Mouse (Mus musculus): Measurements from ENCODE around the gene 4930579F01Rik. TPM values are rescaled to one million over a fixed set of nuclear protein-coding genes. Genes with fewer than 3 reads are reported as not detected.

The 4930579F01Rik gene
- total and polyA plus RNA-seq, 3 experiments: not detected

DNA sequence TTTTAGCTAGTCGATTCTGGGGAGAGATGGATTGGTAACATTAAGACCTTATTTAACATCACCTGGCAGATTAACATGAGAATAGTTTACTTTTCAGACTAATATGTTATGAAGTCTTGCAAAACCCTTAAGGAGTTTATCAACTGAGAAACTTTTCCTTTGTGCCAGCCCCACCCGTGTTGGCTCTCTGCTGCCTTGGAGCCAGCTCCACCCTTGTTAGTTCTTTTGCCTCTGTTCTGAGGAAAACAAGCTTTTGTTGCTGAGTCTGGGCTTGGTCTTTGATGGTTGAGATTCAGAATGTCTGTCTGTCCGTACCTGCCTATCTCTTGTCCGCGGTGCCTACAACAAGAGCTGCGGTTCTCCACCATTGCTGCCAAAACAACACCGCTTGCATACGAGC is 22.5 kb upstream of the 4930579F01Rik start:
- no peak for DNase-seq

DNA sequence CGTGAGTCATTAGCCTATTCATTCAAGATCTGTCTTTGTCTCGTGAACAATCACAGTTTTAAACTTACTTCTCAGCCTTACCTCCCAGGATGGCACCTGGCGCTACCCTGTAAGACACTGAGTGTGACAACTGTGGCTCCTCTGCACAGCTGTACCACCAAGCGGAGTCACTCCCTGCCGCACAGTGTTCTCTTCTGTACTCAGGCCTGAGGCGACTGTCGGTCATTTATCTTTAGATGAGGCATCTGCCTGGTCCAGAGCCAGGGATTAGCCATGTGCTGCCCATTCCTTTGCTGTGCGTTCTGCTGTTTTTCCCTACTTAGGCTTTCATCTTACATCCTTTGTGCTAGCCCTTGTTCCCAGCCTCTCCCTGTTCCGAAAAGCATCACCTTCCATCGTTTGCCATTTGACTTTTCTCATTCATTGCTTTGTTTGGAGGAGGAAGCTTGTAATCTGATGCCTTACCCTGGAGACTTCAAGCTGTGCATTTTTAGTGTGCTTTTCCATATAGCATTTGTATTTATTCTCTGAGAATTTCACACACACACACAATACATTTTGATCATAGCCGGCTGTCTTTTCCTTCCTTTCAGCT is 21.9 kb upstream of the 4930579F01Rik start:
- DNase-seq: peak; percentile 78

DNA sequence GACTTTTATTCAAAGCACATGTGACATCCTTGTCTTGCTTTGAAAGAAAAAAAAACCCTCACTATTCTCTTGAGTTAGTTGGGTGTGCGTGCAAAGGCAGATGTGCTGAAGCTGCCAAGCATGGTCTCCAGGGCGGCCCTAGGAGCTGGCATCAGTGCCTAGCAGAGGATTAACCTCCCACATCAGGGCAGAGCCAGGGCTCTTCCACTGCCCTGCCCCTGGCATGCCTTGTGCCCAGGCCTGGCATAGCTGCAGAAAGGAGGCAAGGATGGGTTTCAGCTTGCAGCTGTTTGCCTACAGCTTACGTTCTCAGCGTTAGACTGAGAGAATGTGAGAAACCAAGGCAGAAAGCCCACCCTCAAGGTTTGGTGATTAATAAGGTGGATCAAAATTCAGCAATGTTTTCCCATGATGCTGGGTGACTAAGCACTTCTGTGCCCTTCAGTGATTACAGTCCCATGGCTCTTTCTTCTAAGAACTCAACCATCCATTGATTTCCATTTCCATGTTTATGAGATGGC is 18.9 kb upstream of the 4930579F01Rik start:
- peak; percentile 62 for DNase-seq

DNA sequence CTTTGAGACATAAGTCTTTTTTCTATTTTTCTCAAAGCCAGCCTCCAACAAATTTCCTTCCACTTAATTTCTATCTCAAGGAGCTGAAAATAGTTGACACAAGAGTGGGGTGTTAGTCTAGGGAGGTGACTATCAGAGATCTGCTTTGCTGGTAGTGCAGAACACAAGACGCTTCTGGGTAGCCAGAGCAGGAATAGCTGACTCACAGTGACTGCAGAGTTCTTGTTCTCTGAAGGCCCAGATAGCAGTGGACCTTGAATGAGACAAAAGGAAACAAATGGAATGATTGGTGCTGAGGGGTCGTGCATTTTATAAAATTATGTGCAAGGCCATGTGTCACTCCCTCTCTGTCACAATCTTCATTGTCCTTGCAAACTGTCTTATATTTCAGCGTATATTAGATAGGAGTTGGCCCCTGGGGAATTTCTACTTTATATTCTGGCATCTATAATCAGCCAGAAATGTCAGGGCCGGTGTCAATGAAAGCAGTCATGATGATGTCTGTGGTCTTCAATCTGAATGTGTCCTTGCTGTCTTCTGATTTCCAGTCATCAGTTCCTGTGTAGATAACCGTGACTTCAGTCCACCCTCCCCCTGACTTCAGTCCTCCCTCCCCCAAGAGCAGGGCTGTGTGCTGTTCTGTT is 16.9 kb upstream of the 4930579F01Rik start:
- DNase-seq: peak; percentile 83

DNA sequence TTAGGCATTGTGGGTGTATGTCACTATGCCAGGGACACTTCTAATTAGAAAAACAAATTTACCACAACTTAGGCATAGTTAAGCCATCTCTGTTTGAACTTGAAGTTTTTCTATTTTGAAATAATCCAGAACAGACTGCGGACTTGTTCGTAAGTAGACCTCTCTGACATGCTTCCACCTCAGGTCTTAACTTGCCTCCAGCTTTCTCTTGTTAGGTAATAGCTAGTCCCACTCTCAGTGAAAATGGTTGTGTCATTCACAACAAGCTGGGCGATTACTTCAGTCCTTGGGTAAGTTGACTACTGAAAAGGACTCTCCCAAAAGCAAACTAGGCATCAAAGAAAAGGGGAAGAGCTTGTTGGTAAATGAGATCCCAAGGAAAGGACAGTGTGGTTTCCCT is 15.2 kb upstream of the 4930579F01Rik start:
- DNase-seq: no peak

DNA sequence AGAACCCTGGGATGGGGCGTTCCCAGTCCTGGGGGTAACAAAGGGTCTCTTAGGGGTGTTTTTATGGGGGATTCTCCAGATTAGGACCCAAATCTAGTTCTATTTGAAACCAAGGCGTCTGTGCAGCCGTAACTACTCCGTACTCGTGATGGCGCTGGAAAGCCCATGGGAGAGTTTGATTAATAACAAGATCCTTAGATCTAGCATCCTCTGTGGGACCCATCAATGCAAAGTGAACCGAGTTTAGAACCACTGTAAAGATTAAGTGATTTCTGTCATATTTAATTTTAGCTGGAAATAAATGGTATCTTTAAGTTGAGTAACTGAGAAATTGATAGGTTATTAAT is 5.1 kb upstream of the 4930579F01Rik start:
- DNase-seq: no peak

DNA sequence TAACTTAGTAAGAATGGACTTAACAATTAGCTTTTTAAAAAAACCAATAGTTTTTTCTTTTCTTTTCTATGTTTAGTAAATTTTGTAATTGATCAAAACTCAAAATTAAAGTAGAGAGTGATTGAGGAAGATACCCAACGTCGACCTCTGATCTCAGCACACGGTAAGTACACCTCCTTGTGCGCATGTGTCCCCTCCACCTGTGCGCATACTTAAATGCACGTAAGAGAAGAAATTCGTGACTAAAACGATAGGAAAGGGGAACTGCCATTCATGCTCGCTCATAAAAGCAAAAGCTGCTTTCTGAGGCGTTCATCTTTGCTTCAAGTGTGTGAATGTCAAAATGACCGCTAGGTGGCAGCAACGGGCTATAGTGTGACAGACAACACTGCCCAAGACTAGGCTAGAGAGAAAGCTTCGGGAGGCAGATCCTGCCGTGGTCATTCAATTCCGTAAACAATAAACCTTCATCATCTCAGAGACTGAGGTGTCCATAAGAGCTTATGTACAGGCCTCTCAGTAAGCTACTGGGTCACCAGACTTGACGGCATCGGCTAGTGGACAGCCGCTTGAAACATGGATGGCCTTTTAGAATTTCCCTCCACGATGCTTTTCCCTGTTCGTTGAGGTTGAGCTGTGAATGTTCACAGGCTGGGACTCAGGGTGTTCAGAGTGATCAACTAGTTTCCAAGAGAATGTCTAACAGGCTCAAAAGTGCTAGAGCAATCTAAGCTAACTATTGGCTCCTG is 4.5 kb upstream of the 4930579F01Rik start:
- peak; percentile 88 for DNase-seq

DNA sequence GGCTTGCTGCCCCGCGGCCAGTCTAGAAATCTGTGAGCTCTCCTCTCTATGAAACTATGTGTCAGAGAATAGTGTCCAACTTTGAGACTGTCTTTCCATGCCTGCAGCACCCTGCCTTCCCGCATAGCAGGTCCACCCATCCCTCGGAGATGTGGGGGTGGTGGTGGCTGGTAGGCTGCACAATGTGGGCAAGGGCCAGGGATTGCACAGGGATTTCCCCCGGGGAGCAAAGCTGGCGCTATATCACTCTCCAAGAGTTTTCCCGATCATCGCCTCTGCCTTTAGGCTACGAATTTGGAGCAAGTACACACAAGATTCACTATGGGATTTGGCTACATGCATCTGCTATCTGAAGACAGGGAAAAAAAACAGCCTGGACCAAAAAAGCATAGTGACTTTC is 3.9 kb upstream of the 4930579F01Rik start:
- no peak for DNase-seq

DNA sequence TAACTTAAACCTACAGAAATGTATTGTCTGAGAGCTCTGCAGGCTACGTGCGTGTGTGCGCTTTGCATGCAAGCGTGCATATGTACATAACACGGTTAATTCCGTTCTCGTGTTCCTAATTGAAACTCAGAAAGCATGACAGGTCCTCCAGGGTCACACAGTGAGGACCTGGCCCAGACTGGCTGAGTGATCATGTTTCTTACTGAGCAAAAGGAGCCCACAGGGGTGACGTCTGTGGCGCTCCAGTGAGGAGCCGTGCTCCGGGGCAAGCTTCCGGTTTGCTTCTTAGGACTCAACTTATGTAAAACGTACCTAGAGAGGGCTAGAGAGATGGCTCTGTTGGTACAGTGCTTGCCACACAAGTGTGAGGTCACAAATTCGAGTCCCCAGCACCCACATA is 3.5 kb upstream of the 4930579F01Rik start:
- DNase-seq: no peak

DNA sequence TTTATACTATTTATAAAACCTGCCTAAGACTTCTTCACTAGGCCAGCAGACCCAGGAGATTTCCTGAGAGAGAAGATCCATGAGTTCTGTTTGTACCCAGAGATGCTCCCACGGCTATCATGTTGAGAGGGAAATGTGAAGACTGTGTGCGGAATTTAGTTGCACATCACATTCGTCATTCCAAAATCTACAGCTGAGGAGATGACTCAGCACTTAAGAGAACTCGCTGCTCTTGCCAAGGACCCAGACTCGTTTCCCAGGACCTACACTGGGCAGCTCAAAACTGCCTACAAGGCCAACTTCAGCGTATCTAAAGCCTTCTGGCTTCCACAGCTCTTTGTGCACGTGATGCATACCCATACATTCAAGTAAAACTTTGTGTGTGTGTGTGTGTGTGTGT is 1.4 kb downstream of the 4930579F01Rik start:
- peak; percentile 68 for DNase-seq

DNA sequence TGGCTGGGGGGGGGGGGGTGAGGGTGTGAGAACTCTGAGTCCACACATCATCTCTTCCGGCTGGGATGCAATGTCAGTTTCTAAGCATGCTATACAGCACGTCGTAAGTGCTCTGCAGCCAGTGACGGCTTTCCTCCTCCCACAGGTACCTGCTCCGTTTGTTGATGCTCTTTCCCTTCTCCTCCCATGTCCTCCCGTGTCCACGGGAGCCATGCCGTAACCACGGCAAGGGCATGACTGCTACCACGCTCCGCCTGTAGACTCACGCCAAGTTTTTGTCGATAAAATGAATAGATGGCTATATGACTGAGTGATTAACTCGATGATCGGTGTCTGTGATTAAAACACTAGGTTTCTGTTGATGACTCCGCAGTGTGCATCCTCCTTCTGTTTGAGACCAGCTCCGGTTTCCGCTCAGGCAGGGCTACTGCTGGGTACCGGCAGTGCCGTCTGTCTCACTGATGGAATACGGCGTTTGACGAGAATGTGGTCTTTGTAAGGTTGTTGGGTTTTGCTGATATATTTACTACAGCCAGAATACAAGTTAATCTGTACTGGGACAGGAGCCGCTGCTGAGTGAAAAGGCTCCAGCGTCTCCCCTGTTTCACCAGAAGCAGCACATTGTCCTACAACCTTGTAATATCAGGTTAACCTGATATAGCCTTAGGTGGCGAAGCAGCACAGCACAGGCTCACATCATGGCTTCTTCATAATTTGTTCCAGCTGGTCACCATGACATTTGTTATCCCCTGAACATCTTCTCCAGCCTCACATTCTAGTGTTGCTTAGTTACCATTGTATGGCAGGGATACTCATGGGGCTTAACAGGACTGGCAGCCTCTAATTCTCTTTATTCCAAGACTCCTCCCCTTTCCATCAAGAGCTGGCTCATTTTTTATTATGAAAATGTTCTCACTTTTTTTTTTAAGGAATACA is 7.4 kb downstream of the 4930579F01Rik start:
- DNase-seq: no peak

DNA sequence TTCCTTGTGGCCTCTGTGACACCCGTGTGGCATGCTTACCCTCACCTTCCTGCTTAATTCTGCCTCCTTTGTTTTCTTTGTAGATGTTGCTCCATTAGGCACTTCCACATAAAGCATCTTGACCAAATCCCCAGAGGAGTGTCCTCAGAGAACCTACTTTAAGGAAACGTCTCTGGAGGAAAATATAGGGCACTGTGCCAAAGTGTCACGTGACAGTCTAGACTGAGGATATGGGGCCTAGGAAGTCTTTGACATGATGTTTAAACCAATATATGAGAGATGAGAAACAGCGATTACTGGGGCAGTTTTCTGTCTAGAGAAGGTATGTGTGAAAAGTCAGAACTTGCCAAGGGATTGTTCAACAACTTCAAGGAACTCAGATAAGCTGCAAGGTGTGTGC is 8.3 kb downstream of the 4930579F01Rik start:
- no peak for DNase-seq

DNA sequence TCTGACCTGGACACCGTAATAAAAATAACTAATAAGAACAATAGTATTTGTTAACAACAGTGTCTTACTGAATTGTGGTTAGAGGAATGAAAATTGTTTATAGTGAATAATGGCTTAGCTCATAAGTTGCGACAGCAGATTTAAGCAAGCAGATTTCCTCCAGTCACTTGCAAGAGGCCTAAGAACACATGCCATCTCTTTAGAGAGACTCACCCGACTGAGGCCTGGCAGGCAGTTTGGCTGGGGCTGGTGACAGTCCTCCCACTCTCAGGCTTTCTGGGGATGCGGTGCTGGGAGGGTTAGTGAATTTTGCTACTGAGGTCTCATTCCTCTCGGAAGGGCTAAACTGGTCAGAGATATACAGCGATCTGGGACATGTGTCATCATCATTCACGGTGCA is 10.3 kb downstream of the 4930579F01Rik start:
- no peak for DNase-seq

DNA sequence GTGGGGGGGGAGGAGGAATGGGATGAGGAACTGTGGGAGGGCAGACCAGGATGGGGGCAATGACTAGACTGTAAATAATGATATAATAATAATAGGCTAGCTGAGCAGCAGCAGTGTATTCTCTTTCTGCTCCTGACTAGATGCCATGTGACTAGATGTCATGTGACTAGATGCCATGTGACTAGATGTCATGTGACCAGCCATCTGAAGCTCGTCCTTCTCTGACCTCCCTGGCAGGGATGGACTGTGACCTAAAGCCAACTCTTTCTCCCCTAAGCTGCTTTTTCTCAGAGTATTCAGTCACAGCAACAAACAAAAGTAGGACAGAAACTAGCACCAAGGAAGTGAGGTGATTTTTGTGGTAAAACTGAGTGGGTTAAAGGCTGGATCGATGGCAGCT is 11.6 kb downstream of the 4930579F01Rik start:
- DNase-seq: no peak

DNA sequence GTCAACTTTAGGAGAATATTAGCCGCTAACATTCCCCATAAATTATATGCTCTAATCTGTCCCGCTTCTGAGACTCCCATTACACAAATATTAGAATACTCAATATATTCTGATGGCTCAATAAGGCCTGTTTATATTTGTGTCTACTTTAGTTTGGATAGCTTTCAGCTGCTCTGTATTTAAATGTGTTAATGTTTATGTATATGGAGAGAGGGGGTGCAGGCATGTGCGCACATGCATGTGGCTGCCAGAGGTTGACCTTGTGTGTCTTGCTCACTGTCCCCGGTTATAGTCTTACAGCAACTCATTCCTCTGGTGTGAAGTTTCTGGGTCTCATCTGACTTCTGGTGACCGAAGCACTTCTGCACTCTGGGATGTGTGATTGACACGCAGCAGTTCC is 18.1 kb downstream of the 4930579F01Rik start:
- no peak for DNase-seq

DNA sequence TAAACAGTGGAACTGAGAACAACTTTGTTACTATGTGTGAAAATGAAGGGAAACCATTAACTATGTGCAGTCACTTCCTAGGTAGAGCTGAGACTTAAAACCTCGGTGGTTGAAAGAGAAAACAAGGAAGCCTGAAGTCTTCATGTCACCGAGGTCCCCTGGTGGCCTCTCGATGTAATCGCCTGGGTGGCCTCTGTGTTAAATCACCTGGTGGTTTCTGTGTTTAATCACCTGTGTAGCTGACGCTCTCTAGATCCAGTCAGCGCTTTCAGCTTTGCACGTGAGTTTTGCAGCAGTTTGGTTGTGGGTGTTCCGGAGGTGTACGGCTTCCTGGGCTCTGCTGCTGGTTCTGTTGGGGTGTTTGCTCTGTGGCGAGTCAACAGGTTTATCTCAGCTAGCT is 20.3 kb downstream of the 4930579F01Rik start:
- DNase-seq: no peak

DNA sequence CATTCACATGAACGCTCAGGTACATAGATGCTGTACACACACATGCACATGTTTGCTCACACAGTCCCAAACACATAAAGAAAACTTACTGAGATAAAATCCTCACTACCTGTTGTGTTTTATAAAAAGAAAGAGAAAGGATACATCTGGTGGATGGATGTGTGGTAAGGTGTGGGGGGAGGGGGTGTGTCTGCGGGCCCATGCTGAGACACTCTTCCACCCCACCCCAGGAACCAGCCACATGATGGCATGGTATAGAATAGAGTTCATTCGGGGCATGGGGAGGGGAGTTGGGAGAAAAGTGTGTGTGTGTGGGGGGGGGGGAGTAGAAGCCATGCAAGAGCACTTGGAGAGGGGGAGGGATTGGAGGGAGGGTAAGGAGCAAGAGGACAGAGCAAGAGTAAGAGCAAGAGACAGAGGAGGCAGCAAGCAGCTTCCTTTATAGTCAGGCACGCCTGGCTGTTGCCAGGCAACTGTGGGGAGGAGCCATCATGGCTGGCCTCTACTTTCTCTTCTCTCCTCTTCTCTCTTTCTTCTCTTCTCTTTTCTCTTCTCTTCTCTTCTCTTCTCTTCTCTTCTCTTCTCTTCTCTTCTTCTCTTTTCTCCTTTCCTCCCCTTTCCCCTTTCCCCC is 31.0 kb downstream of the 4930579F01Rik start:
- no peak for DNase-seq

DNA sequence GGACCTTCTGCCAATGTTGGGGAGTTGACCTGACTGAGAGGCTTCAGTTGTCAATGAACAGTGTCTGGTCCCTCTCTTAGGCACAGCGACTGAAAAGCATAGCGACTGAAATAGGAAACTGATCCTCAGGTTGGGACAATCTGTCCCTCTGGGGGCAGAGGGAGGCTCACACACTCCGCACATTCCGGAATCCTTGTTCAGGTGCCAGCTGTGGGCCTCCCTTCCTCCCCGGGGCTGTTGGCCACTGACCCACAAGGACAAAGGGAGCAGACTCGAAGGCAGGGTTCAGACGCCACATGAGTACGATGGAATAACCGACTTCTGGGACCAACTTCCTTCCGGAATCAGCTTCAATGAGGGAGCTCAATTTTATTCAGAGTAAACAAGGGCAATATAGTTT is 32.0 kb downstream of the 4930579F01Rik start:
- DNase-seq: no peak

DNA sequence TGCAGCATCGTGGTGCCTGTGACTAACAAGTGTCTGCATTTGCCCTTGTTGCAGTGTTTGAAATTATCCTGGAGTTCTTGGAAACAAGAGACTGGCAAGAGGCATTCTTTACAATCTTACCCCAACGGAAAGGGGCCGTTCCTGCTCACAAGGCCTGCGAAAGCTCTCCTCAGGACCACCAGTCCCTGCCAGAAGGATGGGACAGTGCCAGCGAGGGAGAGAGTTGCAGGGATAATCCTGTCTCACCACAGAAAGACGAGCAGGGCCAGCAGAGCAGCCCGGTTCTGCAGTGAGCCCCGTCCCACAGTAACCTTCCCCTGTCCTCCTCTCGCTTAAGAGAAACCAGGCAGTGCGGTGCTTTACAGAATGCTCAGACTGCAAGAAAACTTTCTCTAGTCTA is 37.0 kb downstream of the 4930579F01Rik start:
- no peak for DNase-seq

DNA sequence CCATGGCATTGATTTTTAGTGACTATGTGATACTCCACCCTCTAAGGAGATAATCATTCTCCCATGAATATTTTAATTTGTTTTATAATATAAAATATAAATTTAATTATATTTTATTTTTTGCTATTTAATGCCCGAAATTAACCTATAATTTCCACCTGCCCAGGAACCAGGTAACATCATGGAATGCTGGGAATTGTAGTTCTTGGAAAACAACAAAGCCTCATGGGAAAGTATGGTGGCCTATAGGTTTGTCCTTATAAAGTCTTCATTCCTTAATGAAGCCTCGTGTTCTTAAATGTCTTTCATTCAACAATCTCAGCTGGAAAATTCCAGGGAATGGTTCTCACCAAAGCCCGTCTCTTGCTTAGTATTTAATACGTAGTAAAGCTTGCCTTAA is 38.6 kb downstream of the 4930579F01Rik start:
- DNase-seq: no peak

DNA sequence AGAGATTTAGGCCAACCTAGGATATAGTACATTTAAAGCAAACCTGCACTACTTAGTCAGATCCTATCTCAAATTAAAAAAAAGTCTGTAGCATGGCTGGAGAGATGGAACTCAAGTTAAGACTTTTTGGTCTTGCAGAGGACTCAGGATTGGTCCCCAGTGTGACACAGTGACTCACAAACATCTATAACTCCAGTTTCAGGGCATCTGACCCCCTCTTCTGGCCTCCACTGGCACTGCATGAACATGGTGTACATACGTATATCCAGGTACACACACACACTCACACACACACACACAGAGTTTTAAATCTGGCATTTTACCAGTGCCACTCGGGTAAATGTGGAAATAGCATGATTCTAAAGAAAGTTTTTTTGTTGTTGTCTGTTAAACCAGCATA is 44.8 kb downstream of the 4930579F01Rik start:
- DNase-seq: no peak

Data from adrenal gland, adult 2 months (tissue).